8 mouse cellular contexts compared by ENCODE assay signal in genomic region chr7:81109717-81110651, GRCm38 (mm10). TPM values are rescaled to one million over a fixed set of nuclear protein-coding genes. Genes with fewer than 3 reads are reported as not detected.
A peak's percentile ranks its signal among the peaks of the same experiment; 100 is the strongest.
DNase-seq lines count a peak whose midpoint lies in the region; ATAC-seq and TF ChIP-seq lines count a peak whose summit lies in the region.

No protein-coding gene starts in this region.

- peak; percentile 40 for ATAC-seq in forebrain, postnatal 0 days

- DNase-seq in forebrain, postnatal 0 days, result no peak
- DNase-seq in forebrain, embryonic 10.5 days (ENCODE audit: extremely low spot score, low spot score), result no peak
- peak; percentile 71 for DNase-seq in adipocyte (ENCODE audit: low spot score)
- DNase-seq in gastrocnemius, postnatal 10 days, result peak; percentile 61
- peak; percentile 38 for DNase-seq in kidney, postnatal 10 days
- DNase-seq in testis, postnatal 10 days (ENCODE audit: low spot score), result peak; percentile 67
- DNase-seq in spleen, adult 12 weeks (ENCODE audit: low spot score), result no peak
- no peak for DNase-seq in layer of hippocampus, adult 18-20 months (ENCODE audit: low spot score in 2 of 2)

- H3K36me3 ChIP-seq in forebrain, postnatal 0 days (ENCODE audit: insufficient read depth), result no peaks in the 10 kb centered on the region
- H3K36me3 ChIP-seq in forebrain, embryonic 10.5 days (replicated peaks), result no peaks in the 10 kb centered on the region

- WGBS in forebrain, postnatal 0 days, result 64% methylated on average over 9 of the region's 9 CpGs
- WGBS in forebrain, embryonic 10.5 days, result 77% methylated on average over 9 of the region's 9 CpGs

- TF ChIP-seq CTCF in forebrain, postnatal 0 days (IDR thresholded peaks at IDR 0.05; ENCODE audit: low read depth), result no peak

- H3K27me3 ChIP-seq in forebrain, postnatal 0 days (ENCODE audit: insufficient read depth, low read length), result no peaks in the 10 kb centered on the region
- H3K27me3 ChIP-seq in forebrain, embryonic 10.5 days (ENCODE audit: poor library complexity, severe bottlenecking), result no peaks in the 10 kb centered on the region; the same call in 1 of the 2 replicates

- no peaks in the 10 kb centered on the region for H3K9me3 ChIP-seq in forebrain, postnatal 0 days (ENCODE audit: low read length)
- H3K9me3 ChIP-seq in forebrain, embryonic 10.5 days, result no peaks in the 10 kb centered on the region

- no peak overlapping the region for H3K4me3 ChIP-seq in forebrain, postnatal 0 days (ENCODE audit: low read depth, low read length)
- H3K4me3 ChIP-seq in forebrain, embryonic 10.5 days, result no peak overlapping the region

- no peaks in the 10 kb centered on the region for H3K4me1 ChIP-seq in forebrain, postnatal 0 days (ENCODE audit: insufficient read depth)
- 0 out of 2 replicates have a peak, but pooled peaks cover 9% of the 10 kb centered on the region for H3K4me1 ChIP-seq in forebrain, embryonic 10.5 days

- no peak overlapping the region for H3K27ac ChIP-seq in forebrain, postnatal 0 days (ENCODE audit: low read depth, low read length)
- no peak overlapping the region for H3K27ac ChIP-seq in forebrain, embryonic 10.5 days

- no peak overlapping the region for H3K9ac ChIP-seq in forebrain, postnatal 0 days

- no peak overlapping the region for H3K4me2 ChIP-seq in forebrain, postnatal 0 days (ENCODE audit: low read depth)

RNA-seq across cellular contexts. Expression of gene Slc28a1, which starts 4.6 kb away (rescaled TPM):
- 0.48 TPM in 1 of 2 replicates, not detected in the other for total RNA-seq in forebrain, postnatal 0 days (2014; rRNA removed)
- 0.12 TPM in 1 of 2 replicates, not detected in the other for polyA plus RNA-seq in forebrain, postnatal 0 days (2015; fragmentation: Nextera tagmentation; extraction: Ambion mirVana)
- polyA plus RNA-seq in forebrain, embryonic 10.5 days (2016; fragmentation: Nextera tagmentation; extraction: Ambion mirVana), result 0.10 TPM in 1 of 2 replicates, not detected in the other
- under 1 TPM; 0.28 to 0.34 TPM for total RNA-seq in gastrocnemius, postnatal 10 days (2021)
- under 1 TPM in 1 of 2 experiments, not detected in 1; 0.10 TPM for total RNA-seq in layer of hippocampus, adult 18-20 months (2021)

RNA-seq across cellular contexts. Expression of gene Alpk3, which starts 52.6 kb away (rescaled TPM):
- 0.43 TPM in 1 of 2 replicates, not detected in the other for total RNA-seq in forebrain, postnatal 0 days (2014; rRNA removed)
- polyA plus RNA-seq in forebrain, postnatal 0 days (2015; fragmentation: Nextera tagmentation; extraction: Ambion mirVana), result 0.04 and 0.07 TPM in 2 replicates
- 0.02 and 0.11 TPM in 2 replicates for polyA plus RNA-seq in forebrain, embryonic 10.5 days (2016; fragmentation: Nextera tagmentation; extraction: Ambion mirVana)
- 100 to 1,000 TPM; 104 to 110 TPM for total RNA-seq in gastrocnemius, postnatal 10 days (2021)
- under 1 TPM; 0.79 to 0.82 TPM for total RNA-seq in layer of hippocampus, adult 18-20 months (2021)

Comparison
In these comparisons a context has a peak if more than half of its experiments do, and no peak if none do; other contexts are left out.
1. DNase-seq: peak in adipocyte (single experiment), gastrocnemius, postnatal 10 days (single experiment), kidney, postnatal 10 days (single experiment) and testis, postnatal 10 days (single experiment); none in forebrain, postnatal 0 days (single experiment), forebrain, embryonic 10.5 days (single experiment), spleen, adult 12 weeks (single experiment) and layer of hippocampus, adult 18-20 months (0 of 2).
2. RNA of gene Alpk3, which starts 52.6 kb away (total RNA-seq): 104 to 110 TPM in gastrocnemius, postnatal 10 days; 0.79 to 0.82 TPM in layer of hippocampus, adult 18-20 months and 0.43 TPM in forebrain, postnatal 0 days; every median in the first group is over 10 times any median in the second.